Mouse (Mus musculus) liver, postnatal 0 days (tissue): ENCODE results near the gene 9130230L23Rik.

ENCODE experiments used
- CTCF ChIP-seq: sonication (generic); IDR thresholded peaks from 2 replicates; pipeline ENCODE4 v1.5.1; 2016; ENCODE audit warnings: antibody characterized with exemption, low read depth
- EP300 ChIP-seq: IDR thresholded peaks from 2 replicates; pipeline ENCODE4 v1.6.1; 2016; ENCODE audit warnings: antibody characterized with exemption, low read depth, mild to moderate bottlenecking

GRCm38 (mm10) chr5:66040744-66041279 lies 36.7 kb upstream of the 9130230L23Rik start:
- TF ChIP-seq CTCF (no peak), EP300 (no peak)
